Mouse (Mus musculus) CH12.LX (cell line): ENCODE data around the gene Cdc14a.

Source experiments
- CHD1 ChIP-seq: IDR thresholded peaks from 2 replicates; pipeline ENCODE4 v1.6.1; 2012; ENCODE audit warnings: low read depth, low read length, improper control_type of control experiment, inconsistent platforms
- CTCF ChIP-seq, 2 experiments: IDR thresholded peaks in 1 of 2; conservative IDR thresholded peaks in 1 of 2; 2 replicates each; pipeline ENCODE4 v1.5.1; 2011 to 2012; ENCODE audit warnings: low read depth in 2 of 2, low read length in 2 of 2, improper control_type of control experiment in 1 of 2, inconsistent platforms in 1 of 2, mild to moderate bottlenecking in 1 of 2, moderate library complexity in 1 of 2
- EP300 ChIP-seq: IDR thresholded peaks from 2 replicates; pipeline ENCODE4 v1.6.1; 2011; ENCODE audit warnings: low read length, improper control_type of control experiment
- ETS1 ChIP-seq: conservative IDR thresholded peaks from 2 replicates; pipeline ENCODE4 v1.6.1; 2012; ENCODE audit warnings: low read depth, mild to moderate bottlenecking, inconsistent platforms, low read length, improper control_type of control experiment, moderate library complexity
- KAT2A ChIP-seq: IDR thresholded peaks from 2 replicates; pipeline ENCODE4 v1.6.1; 2012; ENCODE audit warnings: low read length, improper control_type of control experiment, inconsistent platforms; ENCODE audit not compliant: insufficient replicate concordance
- NELFE ChIP-seq: IDR thresholded peaks from 2 replicates; pipeline ENCODE4 v1.6.1; 2011; ENCODE audit warnings: low read depth, low read length, improper control_type of control experiment
- POLR2AphosphoS2 ChIP-seq: IDR thresholded peaks from 2 replicates; pipeline ENCODE4 v1.6.1; 2011; ENCODE audit warnings: low read depth, low read length, improper control_type of control experiment
- SIN3A ChIP-seq: IDR thresholded peaks from 2 replicates; pipeline ENCODE4 v1.6.1; 2012; ENCODE audit warnings: low read length, improper control_type of control experiment, inconsistent platforms
- TBP ChIP-seq: conservative IDR thresholded peaks from 2 replicates; pipeline ENCODE4 v1.6.1; 2011; ENCODE audit warnings: low read depth, low read length, improper control_type of control experiment
- USF1 ChIP-seq: IDR thresholded peaks from 2 replicates; pipeline ENCODE4 v1.6.1; 2014; ENCODE audit warnings: low read depth, mild to moderate bottlenecking, inconsistent platforms, low read length, improper control_type of control experiment
- ZKSCAN1 ChIP-seq: IDR thresholded peaks from 2 replicates; pipeline ENCODE4 v1.6.1; 2012; ENCODE audit warnings: low read depth, inconsistent platforms, low read length, improper control_type of control experiment, borderline replicate concordance
- ZNF384 ChIP-seq: IDR thresholded peaks from 2 replicates; pipeline ENCODE4 v1.6.1; 2012; ENCODE audit warnings: low read depth, low read length, improper control_type of control experiment, inconsistent platforms

GRCm38 (mm10) chr3:116386342-116386741, 37.5 kb downstream of the Cdc14a start:
- TF ChIP-seq SIN3A (no peak), CHD1 (no peak), ZKSCAN1 (no peak), ZNF384 (no peak), USF1 (no peak), CTCF (conservative IDR thresholded peaks at IDR 0.05 in 1 of 2, IDR thresholded peaks at IDR 0.05 in 1 of 2; ENCODE audit: low read depth in 2 of 2, low read length in 2 of 2) (no peak), KAT2A (no peak), NELFE (no peak), ETS1 (no peak), EP300 (no peak), TBP (no peak), POLR2AphosphoS2 (no peak)
